Mouse (Mus musculus): ENCODE results near the gene A430078G23Rik.

DNA sequence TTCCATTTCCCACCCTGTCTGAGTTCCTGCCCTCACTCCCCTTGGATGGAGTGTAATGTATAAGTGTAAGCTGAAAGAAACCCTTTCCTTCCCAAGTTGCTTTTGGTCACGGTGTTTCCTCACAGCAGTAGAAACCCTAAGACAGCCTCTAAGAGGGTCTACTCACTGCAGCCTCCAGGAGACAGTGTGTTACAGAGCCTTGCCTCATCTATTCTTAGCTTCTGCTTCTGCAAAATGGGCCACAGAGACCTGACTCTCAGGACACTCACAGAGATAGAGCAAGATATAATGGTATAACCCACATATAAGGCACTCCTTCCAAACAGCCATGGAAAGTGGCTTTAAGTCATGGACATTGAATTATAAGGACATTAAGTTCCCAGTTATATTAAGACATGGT lies 26.2 kb upstream of the A430078G23Rik start:
- TF ChIP-seq CTCF (IDR thresholded peaks at IDR 0.05; ENCODE audit: low read depth, low read length) (no peak), TAL1 (conservative IDR thresholded peaks at IDR 0.05; ENCODE audit: low read depth, low read length) (no peak), POLR2AphosphoS5 (IDR thresholded peaks at IDR 0.05; ENCODE audit: insufficient replicate concordance, low read depth, low read length) (no peak), GATA1 (IDR thresholded peaks at IDR 0.05; ENCODE audit: borderline replicate concordance, low read length) (no peak)

Measured in G1E (cell line).